Mouse (Mus musculus) kidney, adult 2 months (tissue): ENCODE measurements at regions not wholly inside any gene's neighbourhood (a gene's known extent, or its start where the extent isn't known, plus 50 kb on each side); places are given as distances from the start of the nearest gene placed in this dataset.

ENCODE experiments used
- CTCF ChIP-seq: fragments of 200-500 bp; conservative IDR thresholded peaks from 2 replicates; pipeline ENCODE4 v1.5.1; 2011; ENCODE audit warnings: low read depth, mild to moderate bottlenecking, control low read depth, low read length, moderate library complexity, mixed read lengths; ENCODE audit not compliant: insufficient read depth, insufficient read length
- POLR2A ChIP-seq: fragments of 200-500 bp; IDR thresholded peaks from one replicate; pipeline ENCODE4 v1.6.1; 2011; ENCODE audit warnings: low read depth, low read length, control low read depth

- peak; percentile 68 for TF ChIP-seq CTCF
- TF ChIP-seq POLR2A = no peak
Measured at GRCm38 (mm10) chr13:31207709-31208108, 233.7 kb downstream of the Gm5447 start.
